Comparison of ENCODE assay signal across 18 mouse cellular contexts in the genomic region with DNA sequence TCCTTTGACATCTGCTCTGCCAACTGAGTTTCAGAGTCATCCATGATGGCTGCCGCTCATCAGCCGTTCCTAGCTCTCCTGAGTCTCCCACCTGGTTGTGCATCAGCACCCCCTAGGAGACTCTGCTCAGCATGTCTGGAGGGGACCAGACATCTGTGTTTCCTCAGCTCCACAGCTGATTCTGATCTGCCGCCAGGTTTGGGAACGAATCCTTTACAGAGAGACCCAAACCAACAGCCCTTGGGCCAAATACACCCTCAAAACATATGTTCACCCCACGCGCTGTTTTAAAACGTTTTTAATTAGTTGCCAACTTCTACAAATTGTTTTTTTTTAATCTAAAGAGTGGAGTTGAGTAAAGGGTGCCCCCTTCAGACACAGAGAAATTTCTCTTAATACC. TPM values are rescaled to one million over a fixed set of nuclear protein-coding genes. Genes with fewer than 3 reads are reported as not detected.
DNase-seq lines count a peak whose midpoint lies in the region; ATAC-seq lines count a peak whose summit lies in the region.
"Had no signal": no experiment of that assay in that cellular context is flagged by ENCODE, and none has a peak within 500 bp of the region (broad histone marks: within the 10 kb centered on the region; RNA-seq: fewer than 3 reads in every experiment).

No protein-coding gene starts in this region.

- H3K9me3 ChIP-seq in kidney, embryonic 15.5 days (replicated peaks): 0 out of 2 replicates have a peak, but pooled peaks cover 3% of the 10 kb centered on the region
- no peaks in the 10 kb centered on the region for H3K9me3 ChIP-seq in liver, embryonic 12.5 days (replicated peaks)
- H3K9me3 ChIP-seq: embryonic facial prominence, embryonic 12.5 days; G1E; heart, embryonic 13.5 days; midbrain, embryonic 10.5 days had no signal

- no peak overlapping the region for H3K9ac ChIP-seq in kidney, embryonic 15.5 days
- no peak overlapping the region for H3K9ac ChIP-seq in liver, embryonic 12.5 days
- H3K9ac ChIP-seq: embryonic facial prominence, embryonic 12.5 days; heart, embryonic 13.5 days had no signal

- H3K4me3 ChIP-seq in kidney, embryonic 15.5 days (replicated peaks): no peak overlapping the region
- H3K4me3 ChIP-seq in liver, embryonic 12.5 days: no peak overlapping the region
- H3K4me3 ChIP-seq: embryonic facial prominence, embryonic 12.5 days; heart, embryonic 13.5 days; midbrain, embryonic 10.5 days; myocyte had no signal

- H3K4me2 ChIP-seq in kidney, embryonic 15.5 days: no peak overlapping the region
- H3K4me2 ChIP-seq in liver, embryonic 12.5 days: no peak overlapping the region
- H3K4me2 ChIP-seq: embryonic facial prominence, embryonic 12.5 days; heart, embryonic 13.5 days had no signal

- WGBS in kidney, embryonic 15.5 days: 78% methylated on average over 7 of the region's 7 CpGs
- WGBS in liver, embryonic 12.5 days (ENCODE audit: insufficient replicate concordance): 65% methylated on average over 7 of the region's 7 CpGs

- DNase-seq in frontal cortex, postnatal 25 days (ENCODE audit: low spot score in 2 of 2): no peak
- peak; percentile 26 to 52 for DNase-seq in frontal cortex, postnatal 36 days (ENCODE audit: low spot score in 2 of 2)
- peak; percentile 61 to 62 for DNase-seq in left cerebral cortex, postnatal 10 days (ENCODE audit: extremely low spot score in 1 of 2, low spot score in 2 of 2)
- DNase-seq in right cerebral cortex, postnatal 4 days: peak; percentile 30
- DNase-seq in spleen, adult 18-20 months: no peak
- DNase-seq: kidney, adult 11 months; kidney, postnatal 4 days; liver; lung, postnatal 14 days had no signal

- H3K27ac ChIP-seq in kidney, embryonic 15.5 days: no peak overlapping the region
- H3K27ac ChIP-seq in liver, embryonic 12.5 days: no peak overlapping the region
- H3K27ac ChIP-seq: embryonic facial prominence, embryonic 12.5 days; heart, embryonic 13.5 days; midbrain, embryonic 10.5 days had no signal

- H3K36me3 ChIP-seq in kidney, embryonic 15.5 days: no peaks in the 10 kb centered on the region
- H3K36me3 ChIP-seq in liver, embryonic 12.5 days: no peaks in the 10 kb centered on the region
- H3K36me3 ChIP-seq: embryonic facial prominence, embryonic 12.5 days; G1E; heart, embryonic 13.5 days; midbrain, embryonic 10.5 days had no signal

- peak; percentile 83 for ATAC-seq in frontal cortex, adult (ENCODE audit: low TSS enrichment)
- ATAC-seq in kidney, embryonic 15.5 days (replicated peaks; ENCODE audit: low FRiP score): no peak
- ATAC-seq in liver, embryonic 12.5 days: no peak
- ATAC-seq: activated CD4-positive, CD25-positive, alpha-beta regulatory T cell, adult 4 months had no signal

- H3K27me3 ChIP-seq in kidney, embryonic 15.5 days: no peaks in the 10 kb centered on the region
- no peaks in the 10 kb centered on the region for H3K27me3 ChIP-seq in liver, embryonic 12.5 days (replicated peaks)
- H3K27me3 ChIP-seq: embryonic facial prominence, embryonic 12.5 days; heart, embryonic 13.5 days had no signal

- intact Hi-C loops in left cerebral cortex, postnatal 10 days (cut with DNase I): no loop called here

- no peaks in the 10 kb centered on the region for H3K4me1 ChIP-seq in kidney, embryonic 15.5 days
- no peaks in the 10 kb centered on the region for H3K4me1 ChIP-seq in liver, embryonic 12.5 days
- H3K4me1 ChIP-seq: embryonic facial prominence, embryonic 12.5 days had no signal

RNA-seq across cellular contexts. Expression of gene Pdzd2, which starts 31.2 kb away (rescaled TPM):
- total RNA-seq in left cerebral cortex, postnatal 10 days (2021): 100 to 1,000 TPM; 106 to 114 TPM
- polyA plus RNA-seq in kidney, embryonic 15.5 days (2015; fragmentation: Nextera tagmentation; extraction: Ambion mirVana): 35.2 and 41.3 TPM in 2 replicates
- 4.8 and 4.9 TPM in 2 replicates for polyA plus RNA-seq in liver, embryonic 12.5 days (2016; fragmentation: Nextera tagmentation; extraction: Ambion mirVana)

RNA-seq across cellular contexts. Expression of gene 6030458C11Rik, which starts 53.5 kb away (rescaled TPM):
- total RNA-seq in left cerebral cortex, postnatal 10 days (2021): 10 to 100 TPM; 23.0 TPM
- 41.1 and 43.1 TPM in 2 replicates for polyA plus RNA-seq in kidney, embryonic 15.5 days (2015; fragmentation: Nextera tagmentation; extraction: Ambion mirVana)
- 48.6 and 52.0 TPM in 2 replicates for polyA plus RNA-seq in liver, embryonic 12.5 days (2016; fragmentation: Nextera tagmentation; extraction: Ambion mirVana)

RNA-seq across cellular contexts. Expression of gene Drosha, which starts 53.7 kb away (rescaled TPM):
- 10 to 100 TPM; 90.3 to 92.2 TPM for total RNA-seq in left cerebral cortex, postnatal 10 days (2021)
- 41.4 and 44.7 TPM in 2 replicates for polyA plus RNA-seq in kidney, embryonic 15.5 days (2015; fragmentation: Nextera tagmentation; extraction: Ambion mirVana)
- 24.3 and 26.3 TPM in 2 replicates for polyA plus RNA-seq in liver, embryonic 12.5 days (2016; fragmentation: Nextera tagmentation; extraction: Ambion mirVana)

Comparison
In these comparisons a context has a peak if more than half of its experiments do, and no peak if none do; other contexts are left out.
1. DNase-seq: peak in frontal cortex, postnatal 36 days (2 of 2), left cerebral cortex, postnatal 10 days (2 of 2) and right cerebral cortex, postnatal 4 days (single experiment); none in frontal cortex, postnatal 25 days (0 of 2) and spleen, adult 18-20 months (0 of 2).